Mouse (Mus musculus) adrenal gland, postnatal 36 days (tissue): ENCODE data around the gene Gm49387. TPM values are rescaled to one million over a fixed set of nuclear protein-coding genes. Genes with fewer than 3 reads are reported as not detected.
"Not testable (repeated sequence)": the region's sequence is repeated elsewhere in the genome, so short reads cannot be mapped to it uniquely, and the experiment has no call there.

Experiments
- DNase-seq, 2 experiments: peaks; one replicate each; pipeline ENCODE4 v3.0.0; 2021; ENCODE audit warnings: mixed read lengths in 1 of 2
- total RNA-seq, 2 experiments: library from RNA; stranded (reverse); gene quantifications; 2 replicates each; pipeline ENCODE4 v1.2.3; 2021

The Gm49387 gene
- total RNA-seq, 2 experiments from 2014 or later = not detected

- DNase-seq = peak; percentile 90 to 92
Measured at GRCm38 (mm10) chr14:31640890-31641505, 320 bp upstream of the Gm49387 start, which contains the start of the genes Btd and Hacl1. Btd (plus strand) TSS chr14:31641028. Hacl1 (minus strand) TSS chr14:31641286.

DNA sequence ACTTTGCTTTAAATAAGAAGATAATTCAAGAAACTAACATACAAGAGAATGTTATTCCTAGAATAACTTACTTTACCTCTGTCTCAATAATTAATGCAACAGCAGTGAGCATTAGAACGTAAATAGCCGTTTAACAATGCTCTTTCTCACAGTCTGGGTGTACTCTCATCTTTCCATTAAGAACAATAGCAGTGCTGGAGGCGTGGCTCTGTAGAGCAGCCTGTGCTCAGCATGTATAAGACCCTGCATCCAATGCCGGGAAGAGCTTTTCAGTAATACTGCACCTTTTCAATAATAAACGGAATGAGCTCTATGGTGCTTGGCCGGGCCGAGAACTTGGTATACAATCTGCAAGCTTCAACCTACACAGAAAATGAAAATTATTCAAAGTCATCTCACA, 10.0 kb downstream of the Gm49387 start:
- no peak for DNase-seq

DNA sequence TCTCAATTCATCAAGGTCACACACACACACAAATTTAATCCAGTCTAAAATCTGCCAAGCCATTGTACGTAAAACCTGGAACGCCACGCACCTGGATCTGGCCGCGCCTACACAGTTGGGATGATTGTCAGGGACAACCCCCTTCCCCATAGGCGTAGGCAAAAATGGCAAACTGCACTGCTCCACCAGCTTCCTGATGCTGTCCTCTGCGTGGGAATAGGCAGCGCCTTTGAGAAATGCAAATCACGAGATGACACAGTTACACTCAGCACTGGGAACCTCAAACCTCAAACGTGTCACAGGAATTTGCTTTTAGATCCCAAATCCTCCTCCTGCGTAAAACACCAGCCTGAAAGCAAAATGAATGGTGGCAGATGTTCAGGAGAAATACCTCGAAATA, 17.9 kb downstream of the Gm49387 start:
- DNase-seq = no peak

- DNase-seq = no peak
Measured at GRCm38 (mm10) chr14:31620591-31621223, 20.0 kb downstream of the Gm49387 start.

DNA sequence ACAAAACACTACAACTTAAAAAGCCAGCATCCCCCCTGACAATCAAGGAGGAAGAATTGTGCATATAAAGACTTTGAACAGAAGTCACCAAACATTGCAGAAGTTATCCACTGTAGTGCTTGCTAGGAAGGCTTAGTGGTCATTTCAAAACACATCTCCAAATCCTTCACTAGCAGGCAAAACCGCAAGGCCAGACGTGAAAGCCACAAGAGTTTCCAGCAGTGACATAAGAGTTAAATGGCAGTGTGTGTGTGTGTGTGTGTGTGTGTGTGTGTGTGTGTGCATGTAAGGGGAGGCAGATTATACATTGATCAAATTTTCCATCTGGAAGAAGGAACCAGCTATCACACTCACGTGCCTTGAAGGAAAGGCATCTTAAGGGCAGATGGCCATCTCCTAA, 22.7 kb downstream of the Gm49387 start:
- DNase-seq = no peak

- DNase-seq = no peak
Measured at GRCm38 (mm10) chr14:31617204-31617603, 23.5 kb downstream of the Gm49387 start.

GRCm38 (mm10) chr14:31613671-31614070, 27.0 kb downstream of the Gm49387 start:
- no peak for DNase-seq

GRCm38 (mm10) chr14:31611986-31612385, 28.7 kb downstream of the Gm49387 start:
- DNase-seq = no peak

- DNase-seq = peak in 1 of 2 experiments; percentile 9
Measured at GRCm38 (mm10) chr14:31605514-31605913, 35.2 kb downstream of the Gm49387 start.

DNA sequence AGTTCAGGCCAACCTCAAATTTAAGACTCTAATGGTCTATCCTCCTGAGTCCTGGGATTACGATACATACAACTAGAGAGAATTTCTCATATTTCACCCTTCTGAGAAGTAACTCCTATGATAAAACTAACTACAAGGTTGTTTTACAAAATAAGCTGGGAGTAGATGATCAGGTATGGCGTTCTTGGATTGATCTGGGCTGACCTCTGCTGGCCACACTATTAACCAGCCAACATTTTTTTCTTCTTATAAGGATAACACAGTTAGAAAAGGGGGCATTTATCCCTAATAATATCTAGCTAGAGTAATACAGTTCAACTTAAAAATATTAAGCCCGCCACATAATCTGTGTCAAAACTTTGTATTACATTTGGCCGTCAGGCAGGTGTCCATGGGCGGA, 35.8 kb downstream of the Gm49387 start:
- peak in 1 of 2 experiments; percentile 15 for DNase-seq

DNA sequence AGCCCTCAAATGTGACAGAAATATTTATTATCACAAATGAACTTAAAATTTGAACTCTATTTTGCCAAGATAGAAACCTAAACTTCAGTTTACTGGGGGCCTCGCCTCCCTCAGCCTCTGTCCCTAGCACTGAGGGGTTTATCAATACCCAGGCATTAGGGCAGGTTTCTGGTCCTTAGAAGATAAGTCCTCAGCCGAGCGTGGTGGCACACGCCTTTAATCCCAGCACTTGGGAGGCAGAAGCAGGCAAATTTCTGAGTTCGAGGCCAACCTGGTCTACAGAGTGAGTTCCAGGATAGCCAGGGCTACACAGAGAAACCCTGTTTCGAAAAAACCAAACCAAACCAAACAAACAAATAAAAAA, 38.1 kb downstream of the Gm49387 start:
- not testable (repeated sequence) for DNase-seq

DNA sequence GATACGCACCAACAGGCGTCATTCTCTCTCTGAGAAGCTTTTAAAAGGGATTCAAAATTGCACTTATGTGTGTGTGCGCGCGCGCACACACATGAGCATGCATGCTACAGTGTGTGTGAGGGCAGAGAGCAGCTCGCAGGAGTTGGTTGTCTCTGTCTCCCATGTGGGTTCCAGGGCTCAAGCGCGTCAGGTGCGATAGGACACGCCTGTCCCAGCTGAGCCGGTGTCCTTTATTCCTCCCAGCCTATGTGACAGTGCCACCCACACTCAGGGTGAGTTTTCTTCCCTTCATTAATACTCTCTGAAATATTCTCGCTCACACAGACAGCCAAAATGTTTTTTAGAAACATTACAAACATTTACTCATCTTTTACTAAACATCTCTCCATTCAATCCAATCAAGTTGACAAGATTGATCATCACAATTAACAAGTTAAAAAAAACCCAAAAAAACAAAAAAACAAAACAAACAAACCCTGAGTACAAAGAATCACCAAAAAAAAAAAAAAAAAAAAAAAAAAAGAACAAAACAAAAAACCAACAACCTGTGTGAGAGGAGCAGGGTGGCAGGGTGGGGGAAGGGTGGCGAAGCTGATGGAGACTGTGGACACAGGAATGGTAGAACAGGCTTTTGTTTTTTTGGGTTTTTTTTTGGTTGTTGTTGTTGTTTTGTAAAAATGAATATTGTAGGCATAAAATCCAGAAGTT, 38.6 kb downstream of the Gm49387 start:
- DNase-seq = no peak

DNA sequence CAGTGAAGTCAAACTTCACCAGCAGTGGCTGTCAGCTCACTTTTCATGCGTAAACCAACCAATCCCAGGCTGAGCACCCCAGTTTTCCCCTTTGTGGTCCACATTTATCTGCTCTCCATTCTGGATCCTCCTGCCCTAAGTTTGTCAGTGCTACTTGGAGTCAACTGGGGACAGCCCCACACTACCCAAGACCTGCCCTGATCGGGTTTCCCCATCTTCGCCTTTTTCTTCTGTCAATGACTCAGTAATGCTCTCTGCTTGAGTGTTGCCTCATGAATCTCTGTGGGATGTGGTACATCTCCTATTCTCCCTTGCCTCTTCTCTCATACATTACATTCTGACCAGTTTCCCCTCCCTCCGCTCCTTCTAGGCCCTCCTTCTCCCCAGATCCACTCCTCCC, 43.2 kb downstream of the Gm49387 start:
- no peak for DNase-seq

GRCm38 (mm10) chr14:31596408-31596807, 44.3 kb downstream of the Gm49387 start:
- no peak for DNase-seq

GRCm38 (mm10) chr14:31594693-31595092, 46.0 kb downstream of the Gm49387 start:
- no peak for DNase-seq

DNA sequence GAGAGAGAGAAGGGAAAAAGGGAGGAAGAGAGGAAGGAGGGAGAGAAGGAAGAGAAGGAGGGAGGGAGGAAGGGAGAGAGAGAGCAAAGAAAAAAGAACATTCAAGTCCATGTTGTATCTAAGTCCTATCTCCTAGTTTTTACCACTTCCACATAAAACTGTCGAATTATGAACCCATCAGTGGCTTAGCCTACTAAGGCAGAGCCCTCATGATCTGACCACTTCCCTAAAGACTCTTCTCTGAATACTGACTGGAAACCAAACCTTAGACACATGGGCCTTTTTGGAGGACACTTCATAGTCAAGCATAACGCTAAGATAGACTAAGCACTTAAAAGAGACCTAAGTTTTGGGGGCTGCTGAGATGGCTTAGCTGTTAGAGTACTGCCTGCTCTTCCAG, 47.6 kb downstream of the Gm49387 start:
- no peak for DNase-seq

DNA sequence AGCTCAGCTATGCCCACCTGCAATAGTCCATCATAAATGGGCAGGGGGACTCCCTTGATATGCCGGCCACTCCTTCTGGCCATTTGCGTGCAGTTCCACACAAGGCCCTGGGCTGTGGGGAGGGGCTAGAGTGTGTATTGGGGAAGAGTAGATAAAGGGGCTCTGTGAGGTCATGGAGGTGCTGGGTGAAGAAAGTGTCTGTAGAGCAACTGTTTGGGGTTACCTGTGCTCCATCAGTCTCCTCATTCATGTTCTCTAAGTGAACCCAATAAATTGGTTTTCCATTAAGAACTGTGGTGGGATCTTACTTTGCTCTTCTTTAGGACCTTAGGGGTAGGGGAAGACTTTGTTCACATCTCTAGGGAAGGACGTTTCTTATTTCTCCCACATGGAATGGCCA, 49.4 kb downstream of the Gm49387 start, which contains the start of gene Colq:
TSS of gene Colq (minus strand) at position 101 of the 400 bp plus-strand sequence.
- DNase-seq = no peak

DNA sequence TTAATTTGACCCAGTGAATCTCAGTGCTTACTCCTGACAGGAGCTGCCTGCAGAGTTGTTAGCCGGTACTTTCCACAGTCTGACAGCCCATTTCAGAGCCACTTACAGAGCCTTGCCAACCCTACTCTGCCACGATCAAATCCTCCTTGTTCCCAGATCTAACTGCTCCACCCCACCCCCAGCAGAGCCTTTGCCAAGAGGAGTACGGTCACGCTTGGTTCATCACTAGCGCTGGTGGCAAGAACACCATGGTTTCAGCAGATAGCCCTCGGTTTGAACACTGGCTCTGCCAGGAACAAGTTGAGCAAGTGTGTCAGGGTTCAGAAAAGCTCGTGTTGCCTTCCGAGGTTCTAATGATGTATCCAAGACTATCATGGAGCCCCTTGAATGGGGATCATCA, 54.2 kb downstream of the Gm49387 start:
- no peak for DNase-seq

DNA sequence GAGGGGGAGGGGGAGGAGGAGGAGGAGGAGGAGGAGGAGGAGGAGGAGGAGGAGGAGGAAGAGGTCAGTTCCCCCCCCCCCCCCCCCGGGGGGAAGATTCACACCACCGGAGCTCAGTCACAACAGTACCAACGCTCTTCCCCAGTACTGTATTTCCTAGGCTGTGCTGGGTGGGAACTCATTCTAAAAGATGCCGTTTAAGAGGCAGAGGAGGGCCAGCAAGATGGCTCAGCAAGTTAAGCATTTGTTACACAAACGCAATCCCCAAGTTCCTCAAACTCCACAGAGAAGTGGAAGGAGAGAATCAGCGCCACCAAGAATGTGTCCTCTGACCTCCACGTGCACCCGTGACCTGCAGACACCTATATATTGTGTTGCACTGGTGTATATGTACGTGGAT, 57.6 kb downstream of the Gm49387 start:
- DNase-seq = no peak

GRCm38 (mm10) chr14:31577966-31578735, 62.5 kb downstream of the Gm49387 start:
- no peak for DNase-seq

- DNase-seq = no peak
Measured at GRCm38 (mm10) chr14:31576846-31577697, 63.6 kb downstream of the Gm49387 start.

- no peak for DNase-seq
Measured at GRCm38 (mm10) chr14:31575866-31576265, 64.8 kb downstream of the Gm49387 start.
